Mouse (Mus musculus): Measurements from ENCODE around the gene Lyrm9. TPM values are rescaled to one million over a fixed set of nuclear protein-coding genes. Genes with fewer than 3 reads are reported as not detected.

The Lyrm9 gene
- polyA plus RNA-seq, 1 experiment from 2014 or later, result 22.1 TPM

DNA sequence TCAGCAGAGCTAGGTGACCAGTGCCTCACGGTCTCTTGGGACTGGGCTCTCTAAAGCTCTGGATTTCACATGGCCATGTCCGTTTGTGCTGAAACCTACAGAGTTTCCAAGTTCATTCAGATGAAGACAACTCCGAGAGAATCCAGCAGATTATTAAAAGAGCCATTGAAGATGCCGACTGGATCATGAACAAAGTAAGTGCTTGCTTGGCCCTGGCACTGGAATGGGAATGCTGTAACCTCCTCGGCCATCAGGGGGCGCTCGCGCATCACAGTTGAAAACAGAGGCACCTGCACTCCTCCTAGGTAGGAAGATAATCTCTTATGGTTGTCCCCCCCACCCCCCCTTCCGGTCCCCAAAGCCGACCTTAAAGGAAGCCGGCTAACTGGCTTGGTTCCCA lies 11.6 kb downstream of the Lyrm9 start:
- Histone ChIP-seq H3K27me3 (replicated peaks; ENCODE audit: control insufficient read depth, insufficient read depth, low read length) (no peaks in the 10 kb centered on the region), H3K36me3 (ENCODE audit: control insufficient read depth, insufficient read depth, low read length) (0 out of 2 replicates have a peak, but pooled peaks cover 4% of the 10 kb centered on the region), H3K9ac (ENCODE audit: low read length) (no peak overlapping the region), H3K4me1 (ENCODE audit: control insufficient read depth, insufficient read depth, low read length) (no peaks in the 10 kb centered on the region), H3K4me3 (ENCODE audit: low read depth, low read length) (no peak overlapping the region), H3K9me3 (replicated peaks; ENCODE audit: control insufficient read depth, low read length) (no peaks in the 10 kb centered on the region), H3K4me2 (ENCODE audit: low read length) (no peak overlapping the region), H3K27ac (ENCODE audit: low read depth, low read length) (no peak overlapping the region)
- ATAC-seq (no peak), DNase-seq (ENCODE audit: low spot score) (peak; percentile 53)
- 6% methylated on average over 11 of the region's 11 CpGs for WGBS

DNA sequence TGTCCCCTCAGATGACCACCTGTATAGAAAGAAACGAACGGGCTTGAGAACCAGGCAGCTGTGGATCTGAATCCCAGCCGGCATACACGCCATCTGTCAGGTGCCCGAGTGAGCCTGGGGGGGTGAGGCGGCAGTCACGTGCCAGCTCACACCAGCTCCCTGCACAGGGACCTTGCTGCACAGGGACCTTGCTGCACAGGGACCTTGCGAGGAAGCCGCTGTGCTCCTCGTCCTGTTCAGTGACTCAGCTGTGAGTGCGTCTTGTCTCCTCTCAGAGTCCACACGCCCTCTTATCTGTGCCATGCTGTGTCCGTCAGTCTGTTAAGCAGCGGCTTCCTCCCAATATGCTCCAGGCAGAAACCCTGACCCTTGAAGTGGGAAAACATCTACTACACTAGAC lies 13.1 kb downstream of the Lyrm9 start:
- Histone ChIP-seq H3K27ac (ENCODE audit: low read depth, low read length) (no peak overlapping the region), H3K4me2 (ENCODE audit: low read length) (no peak overlapping the region), H3K4me3 (ENCODE audit: low read depth, low read length) (no peak overlapping the region), H3K4me1 (ENCODE audit: control insufficient read depth, insufficient read depth, low read length) (no peaks in the 10 kb centered on the region), H3K9ac (ENCODE audit: low read length) (no peak overlapping the region), H3K27me3 (replicated peaks; ENCODE audit: control insufficient read depth, insufficient read depth, low read length) (no peaks in the 10 kb centered on the region), H3K9me3 (replicated peaks; ENCODE audit: control insufficient read depth, low read length) (no peaks in the 10 kb centered on the region), H3K36me3 (ENCODE audit: control insufficient read depth, insufficient read depth, low read length) (0 out of 2 replicates have a peak, but pooled peaks cover 4% of the 10 kb centered on the region)
- WGBS, result 76% methylated on average over 14 of the region's 14 CpGs
- DNase-seq (ENCODE audit: low spot score) (no peak), ATAC-seq (no peak)

DNA sequence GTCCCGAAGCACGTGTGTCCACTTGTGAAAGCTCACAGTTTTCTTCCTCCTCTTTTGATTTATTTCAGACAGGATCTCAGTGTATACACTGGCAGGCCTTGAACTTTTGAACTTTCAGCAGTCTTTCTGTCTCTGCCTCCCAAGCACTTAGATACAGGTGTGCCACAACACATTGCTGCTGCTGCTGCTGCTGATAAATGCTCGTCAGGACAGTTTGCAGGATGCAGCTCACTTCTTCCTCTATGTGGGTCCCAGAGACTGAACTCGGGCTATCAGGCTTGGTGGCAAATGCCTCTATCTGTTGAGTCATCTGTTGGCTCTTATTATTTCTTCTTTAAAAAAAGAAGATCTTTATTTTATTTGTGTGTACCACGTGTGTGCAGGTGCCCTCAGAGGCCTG lies 13.8 kb downstream of the Lyrm9 start:
- 0 out of 2 replicates have a peak, but pooled peaks cover 4% of the 10 kb centered on the region for H3K36me3 ChIP-seq (ENCODE audit: control insufficient read depth, insufficient read depth, low read length)
- WGBS, result 86% methylated on average over 5 of the region's 5 CpGs
- H3K4me3 ChIP-seq (ENCODE audit: low read depth, low read length), result no peak overlapping the region
- no peaks in the 10 kb centered on the region for H3K4me1 ChIP-seq (ENCODE audit: control insufficient read depth, insufficient read depth, low read length)
- H3K27me3 ChIP-seq (replicated peaks; ENCODE audit: control insufficient read depth, insufficient read depth, low read length), result no peaks in the 10 kb centered on the region
- no peaks in the 10 kb centered on the region for H3K9me3 ChIP-seq (replicated peaks; ENCODE audit: control insufficient read depth, low read length)
- ATAC-seq (no peak), DNase-seq (ENCODE audit: low spot score) (no peak)
- H3K4me2 ChIP-seq (ENCODE audit: low read length), result no peak overlapping the region
- no peak overlapping the region for H3K9ac ChIP-seq (ENCODE audit: low read length)
- H3K27ac ChIP-seq (ENCODE audit: low read depth, low read length), result no peak overlapping the region

DNA sequence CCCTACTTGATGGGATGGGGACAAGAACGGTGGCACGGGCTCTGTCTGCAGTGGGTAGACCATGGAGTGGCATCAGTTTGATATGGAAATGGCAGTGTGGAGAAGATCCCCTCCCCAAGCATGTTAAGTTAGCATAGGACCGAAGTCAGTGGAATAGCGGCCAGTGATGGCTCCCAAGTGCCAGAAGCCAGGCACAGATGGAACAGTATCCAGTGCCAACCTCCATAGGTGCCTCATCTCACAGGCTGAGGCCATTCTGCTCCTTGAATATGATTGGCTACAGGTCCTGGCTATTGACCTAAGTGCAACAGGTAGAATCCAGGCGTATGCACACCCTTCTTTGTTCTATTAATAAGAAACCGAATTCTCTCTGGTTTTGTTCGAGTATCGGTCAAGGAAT lies 15.6 kb downstream of the Lyrm9 start:
- ATAC-seq, result no peak
- H3K27me3 ChIP-seq (replicated peaks; ENCODE audit: control insufficient read depth, insufficient read depth, low read length), result no peaks in the 10 kb centered on the region
- H3K4me1 ChIP-seq (ENCODE audit: control insufficient read depth, insufficient read depth, low read length), result no peaks in the 10 kb centered on the region
- H3K9ac ChIP-seq (ENCODE audit: low read length), result no peak overlapping the region
- WGBS, result 95% methylated on average over 8 of the region's 8 CpGs
- no peak overlapping the region for H3K27ac ChIP-seq (ENCODE audit: low read depth, low read length)
- H3K4me2 ChIP-seq (ENCODE audit: low read length), result no peak overlapping the region
- 0 out of 2 replicates have a peak, but pooled peaks cover 4% of the 10 kb centered on the region for H3K36me3 ChIP-seq (ENCODE audit: control insufficient read depth, insufficient read depth, low read length)
- H3K4me3 ChIP-seq (ENCODE audit: low read depth, low read length), result no peak overlapping the region
- no peak for DNase-seq (ENCODE audit: low spot score)
- H3K9me3 ChIP-seq (replicated peaks; ENCODE audit: control insufficient read depth, low read length), result no peaks in the 10 kb centered on the region

DNA sequence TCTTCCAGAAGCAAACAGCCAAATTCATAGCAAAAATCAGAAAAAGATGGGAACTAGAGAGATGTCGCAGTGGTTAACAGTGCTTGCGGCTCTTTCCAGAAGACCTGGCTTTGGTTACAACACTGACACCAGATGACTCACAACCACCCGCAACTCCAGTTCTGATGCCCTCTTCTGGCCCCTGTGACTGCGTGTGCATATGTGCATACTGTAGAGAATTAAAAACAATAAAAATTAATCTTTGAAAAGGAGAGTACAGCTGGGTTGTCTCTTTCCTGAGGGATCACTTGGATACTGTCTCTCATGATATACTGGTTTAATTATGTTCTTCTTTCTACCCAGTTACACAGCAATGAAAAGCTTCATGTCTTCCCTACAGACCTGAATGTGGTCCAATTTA lies 20.2 kb downstream of the Lyrm9 start:
- WGBS, result 97% methylated on average over 4 of the region's 4 CpGs
- no peaks in the 10 kb centered on the region for H3K36me3 ChIP-seq (ENCODE audit: control insufficient read depth, insufficient read depth, low read length)
- DNase-seq (ENCODE audit: low spot score) (no peak), ATAC-seq (no peak)
- no peaks in the 10 kb centered on the region for H3K9me3 ChIP-seq (replicated peaks; ENCODE audit: control insufficient read depth, low read length)
- H3K27ac ChIP-seq (ENCODE audit: low read depth, low read length), result no peak overlapping the region
- H3K4me1 ChIP-seq (ENCODE audit: control insufficient read depth, insufficient read depth, low read length), result 0 out of 2 replicates have a peak, but pooled peaks cover 2% of the 10 kb centered on the region
- no peak overlapping the region for H3K9ac ChIP-seq (ENCODE audit: low read length)
- H3K4me3 ChIP-seq (ENCODE audit: low read depth, low read length), result no peak overlapping the region
- H3K4me2 ChIP-seq (ENCODE audit: low read length), result no peak overlapping the region
- no peaks in the 10 kb centered on the region for H3K27me3 ChIP-seq (replicated peaks; ENCODE audit: control insufficient read depth, insufficient read depth, low read length)

DNA sequence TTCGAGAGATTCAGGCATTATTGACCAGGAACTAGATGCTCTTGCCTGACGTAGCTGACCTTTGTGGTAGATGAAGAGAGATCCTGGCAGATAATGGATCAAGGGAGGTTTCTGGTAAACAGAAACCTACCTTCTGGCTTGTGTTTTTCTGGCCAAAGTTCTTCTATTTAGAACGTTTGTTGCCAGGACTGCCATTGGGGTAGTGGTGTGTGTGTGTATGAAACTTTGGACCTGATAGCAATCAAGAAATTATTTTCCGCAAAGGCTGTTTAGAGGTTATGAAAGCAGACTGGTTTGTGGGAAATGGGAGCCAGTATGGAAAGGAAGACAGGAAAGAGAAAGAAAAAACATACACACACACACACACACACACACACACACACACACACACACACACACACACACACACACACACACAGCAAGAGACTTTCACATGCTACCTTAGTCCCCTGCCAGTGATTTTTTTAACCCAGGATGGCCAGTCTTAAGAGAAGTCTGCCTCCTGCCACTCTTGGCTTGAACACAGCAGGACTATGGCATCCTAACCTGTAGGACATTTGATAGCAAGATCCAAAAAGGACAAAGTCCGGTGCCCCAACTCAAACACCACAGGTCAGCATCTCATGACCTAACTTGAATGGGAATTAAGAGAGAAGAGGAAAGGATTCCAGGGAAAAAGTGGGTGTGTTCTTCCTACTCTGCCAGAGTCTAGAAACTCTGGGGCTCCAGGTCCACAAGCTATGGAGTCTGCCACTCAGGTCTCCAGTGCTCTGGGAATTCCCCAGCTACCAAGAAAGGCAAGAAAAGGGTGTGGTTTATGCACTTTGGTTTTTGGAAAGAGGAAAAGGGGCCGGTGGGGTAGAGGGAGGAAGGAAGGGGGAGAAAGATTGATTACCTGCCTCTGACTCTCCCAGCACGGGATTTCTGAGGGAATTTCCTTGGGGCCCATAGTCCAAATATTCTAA lies 21.8 kb downstream of the Lyrm9 start:
- 74% methylated on average over 7 of the region's 7 CpGs for WGBS
- Histone ChIP-seq H3K4me1 (ENCODE audit: control insufficient read depth, insufficient read depth, low read length) (0 out of 2 replicates have a peak, but pooled peaks cover 2% of the 10 kb centered on the region), H3K4me3 (ENCODE audit: low read depth, low read length) (no peak overlapping the region), H3K9me3 (replicated peaks; ENCODE audit: control insufficient read depth, low read length) (no peaks in the 10 kb centered on the region), H3K27me3 (replicated peaks; ENCODE audit: control insufficient read depth, insufficient read depth, low read length) (no peaks in the 10 kb centered on the region), H3K9ac (ENCODE audit: low read length) (no peak overlapping the region), H3K36me3 (ENCODE audit: control insufficient read depth, insufficient read depth, low read length) (no peaks in the 10 kb centered on the region), H3K27ac (ENCODE audit: low read depth, low read length) (no peak overlapping the region), H3K4me2 (ENCODE audit: low read length) (no peak overlapping the region)
- no peak for ATAC-seq
- DNase-seq (ENCODE audit: low spot score), result no peak

DNA sequence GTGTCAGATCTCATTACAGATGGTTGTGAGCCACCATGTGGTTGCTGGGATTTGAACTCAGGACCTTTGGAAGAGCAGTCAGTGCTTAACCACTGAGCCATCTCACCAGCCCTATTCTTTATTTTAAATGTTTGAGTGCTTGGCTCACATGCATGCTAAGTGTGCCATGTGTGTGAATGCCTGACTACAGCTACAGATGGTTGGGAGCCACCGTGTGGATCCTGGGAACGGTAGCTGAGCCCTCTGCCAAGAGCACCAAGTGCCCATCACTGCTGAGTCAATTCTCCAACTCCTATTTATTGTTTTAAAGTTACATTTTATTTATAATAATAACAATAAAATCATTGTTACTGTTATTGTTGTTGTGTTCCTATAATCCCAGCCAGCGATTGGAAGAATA lies 23.5 kb downstream of the Lyrm9 start:
- peak; percentile 29 for DNase-seq (ENCODE audit: low spot score)
- Histone ChIP-seq H3K4me2 (ENCODE audit: low read length) (no peak overlapping the region), H3K36me3 (ENCODE audit: control insufficient read depth, insufficient read depth, low read length) (no peaks in the 10 kb centered on the region), H3K4me3 (ENCODE audit: low read depth, low read length) (no peak overlapping the region), H3K9me3 (replicated peaks; ENCODE audit: control insufficient read depth, low read length) (no peaks in the 10 kb centered on the region), H3K4me1 (ENCODE audit: control insufficient read depth, insufficient read depth, low read length) (0 out of 2 replicates have a peak, but pooled peaks cover 2% of the 10 kb centered on the region), H3K27ac (ENCODE audit: low read depth, low read length) (no peak overlapping the region), H3K9ac (ENCODE audit: low read length) (no peak overlapping the region), H3K27me3 (replicated peaks; ENCODE audit: control insufficient read depth, insufficient read depth, low read length) (no peaks in the 10 kb centered on the region)
- ATAC-seq, result no peak
- 74% methylated on average over 3 of the region's 3 CpGs for WGBS

DNA sequence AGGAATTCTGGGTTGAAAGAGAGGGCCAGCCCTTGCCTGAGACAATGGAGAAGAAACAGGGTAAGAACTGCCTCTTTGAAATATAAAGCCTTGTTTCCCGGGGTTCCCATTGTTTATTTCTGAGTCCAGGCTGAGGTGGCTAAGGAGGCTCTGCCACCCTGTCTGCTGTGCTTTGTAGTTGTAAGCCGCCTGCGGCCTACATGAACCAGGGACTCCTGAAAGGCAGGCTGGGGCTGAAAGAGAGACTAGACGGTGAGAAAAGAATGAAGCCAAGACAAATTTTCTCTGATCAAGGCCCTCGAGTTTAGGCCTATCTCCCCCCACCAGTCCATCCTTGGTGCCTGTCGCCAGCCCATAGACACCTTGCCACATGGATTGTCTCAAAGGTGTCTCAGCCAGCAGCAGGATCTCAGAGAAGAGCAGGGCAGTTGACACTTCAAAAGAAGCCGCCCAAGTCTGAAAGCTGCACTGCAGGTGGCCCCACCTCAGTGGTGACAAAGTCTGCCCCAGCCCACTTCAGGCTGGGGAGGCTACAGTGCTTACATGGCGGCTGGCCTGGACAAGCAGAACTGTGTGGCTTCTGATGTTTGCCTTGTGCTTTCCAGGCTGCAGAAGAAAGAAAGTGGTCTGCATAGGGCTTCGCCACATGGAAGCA lies 25.0 kb downstream of the Lyrm9 start:
- Histone ChIP-seq H3K4me2 (ENCODE audit: low read length) (no peak overlapping the region), H3K9me3 (replicated peaks; ENCODE audit: control insufficient read depth, low read length) (no peaks in the 10 kb centered on the region), H3K36me3 (ENCODE audit: control insufficient read depth, insufficient read depth, low read length) (no peaks in the 10 kb centered on the region), H3K4me1 (ENCODE audit: control insufficient read depth, insufficient read depth, low read length) (0 out of 2 replicates have a peak, but pooled peaks cover 2% of the 10 kb centered on the region), H3K27me3 (replicated peaks; ENCODE audit: control insufficient read depth, insufficient read depth, low read length) (no peaks in the 10 kb centered on the region), H3K9ac (ENCODE audit: low read length) (no peak overlapping the region), H3K4me3 (ENCODE audit: low read depth, low read length) (no peak overlapping the region), H3K27ac (ENCODE audit: low read depth, low read length) (no peak overlapping the region)
- DNase-seq (ENCODE audit: low spot score), result no peak
- ATAC-seq, result no peak
- 28% methylated on average over 9 of the region's 9 CpGs for WGBS

DNA sequence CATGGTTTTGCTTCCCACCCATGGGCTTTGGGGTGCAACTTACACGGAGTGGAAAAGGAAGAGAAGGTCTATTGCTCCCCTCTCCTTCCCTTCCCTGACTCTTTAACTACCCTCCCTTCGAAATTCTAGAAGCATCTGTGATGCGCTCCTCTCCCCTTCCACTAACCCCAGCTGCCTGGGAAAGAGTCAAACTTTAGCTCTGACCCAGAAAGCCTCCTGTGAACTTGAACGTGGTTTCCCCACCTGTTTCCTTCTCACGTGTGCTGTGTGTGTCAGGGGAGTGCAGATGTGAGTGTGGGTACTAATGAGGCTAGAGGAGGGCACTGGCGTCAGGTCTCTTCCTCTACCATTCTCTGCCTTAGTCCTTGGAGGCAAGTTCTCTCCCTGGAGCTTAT lies 25.5 kb downstream of the Lyrm9 start:
- H3K27me3 ChIP-seq (replicated peaks; ENCODE audit: control insufficient read depth, insufficient read depth, low read length), result no peaks in the 10 kb centered on the region
- H3K4me2 ChIP-seq (ENCODE audit: low read length), result no peak overlapping the region
- no peaks in the 10 kb centered on the region for H3K36me3 ChIP-seq (ENCODE audit: control insufficient read depth, insufficient read depth, low read length)
- no peak overlapping the region for H3K27ac ChIP-seq (ENCODE audit: low read depth, low read length)
- 0 out of 2 replicates have a peak, but pooled peaks cover 2% of the 10 kb centered on the region for H3K4me1 ChIP-seq (ENCODE audit: control insufficient read depth, insufficient read depth, low read length)
- no peaks in the 10 kb centered on the region for H3K9me3 ChIP-seq (replicated peaks; ENCODE audit: control insufficient read depth, low read length)
- WGBS, result 58% methylated on average over 6 of the region's 6 CpGs
- no peak overlapping the region for H3K4me3 ChIP-seq (ENCODE audit: low read depth, low read length)
- no peak overlapping the region for H3K9ac ChIP-seq (ENCODE audit: low read length)
- DNase-seq (ENCODE audit: low spot score) (no peak), ATAC-seq (no peak)
